Mouse (Mus musculus): ENCODE measurements around the gene Itih4.
A peak's percentile ranks its signal among the peaks of the same experiment; 100 is the strongest.

The Itih4 gene

GRCm38 (mm10) chr14:30943860-30944674 is 57.8 kb downstream of the Itih4 start:
- DNase-seq: peak; percentile 31 to 44

- no peak for DNase-seq
These were observed 58.5 kb downstream of the Itih4 start for GRCm38 (mm10) chr14:30944745-30945144.

- no peak for DNase-seq
These were observed 63.7 kb downstream of the Itih4 start for GRCm38 (mm10) chr14:30949986-30950385.

GRCm38 (mm10) chr14:30951154-30951825 is 65.0 kb downstream of the Itih4 start, which contains the start of gene Nek4:
TSS of gene Nek4 (plus strand) at chr14:30951377.
- peak; percentile 97 for DNase-seq
